Mouse (Mus musculus) heart, adult 2 months (tissue): ENCODE results near the gene Ptpn4. TPM values are rescaled to one million over a fixed set of nuclear protein-coding genes. Genes with fewer than 3 reads are reported as not detected.

Experiments used
- DNase-seq, 2 experiments: peaks; one replicate each; pipeline ENCODE4 v3.0.0; 2021
- H3K27ac ChIP-seq: fragments of 200-600 bp; 2 replicates; pipeline ENCODE4 v1.8.1; 2022
- H3K27me3 ChIP-seq: fragments of 200-500 bp; 2 replicates; pipeline ENCODE4 v1.6.1; 2012; ENCODE audit warnings: mild to moderate bottlenecking, low read length, inconsistent platforms, mixed read lengths; ENCODE audit not compliant: control insufficient read depth, insufficient read depth
- H3K36me3 ChIP-seq: fragments of 200-500 bp; 2 replicates; pipeline ENCODE4 v1.6.1; 2012; ENCODE audit warnings: low read length, inconsistent platforms; ENCODE audit not compliant: control insufficient read depth, insufficient read depth
- H3K4me1 ChIP-seq: fragments of 200-500 bp; 2 replicates; pipeline ENCODE4 v1.6.1; 2011; ENCODE audit warnings: low read length; ENCODE audit not compliant: control insufficient read depth, insufficient read depth
- H3K4me3 ChIP-seq: fragments of 200-600 bp; 2 replicates; pipeline ENCODE4 v1.8.1; 2022
- H3K79me2 ChIP-seq: fragments of 200-500 bp; replicated peaks from 2 replicates; pipeline ENCODE4 v1.6.1; 2012; ENCODE audit warnings: mild to moderate bottlenecking, inconsistent platforms, low read length, moderate library complexity, mixed read lengths; ENCODE audit not compliant: control insufficient read depth, insufficient read depth
- H3K9ac ChIP-seq: fragments of 200-500 bp; 2 replicates; pipeline ENCODE4 v1.6.1; 2012; ENCODE audit warnings: low read depth, mild to moderate bottlenecking, control low read depth, inconsistent platforms, low read length, mixed read lengths
- CTCF ChIP-seq: fragments of 200-600 bp; IDR thresholded peaks from 2 replicates; pipeline ENCODE4 v1.8.1; 2022; ENCODE audit warnings: antibody characterized with exemption, mild to moderate bottlenecking, moderate library complexity
- EP300 ChIP-seq: fragments of 200-500 bp; IDR thresholded peaks from 2 replicates; pipeline ENCODE4 v1.6.1; 2011; ENCODE audit warnings: low read depth, low read length, control low read depth; ENCODE audit not compliant: insufficient read depth
- POLR2A ChIP-seq: fragments of 200-500 bp; IDR thresholded peaks from 2 replicates; pipeline ENCODE4 v1.6.1; 2011; ENCODE audit warnings: mild to moderate bottlenecking, low read depth, low read length, control low read depth; ENCODE audit not compliant: insufficient read depth
- WGBS: fragments of 180-500 bp; shearing (Covaris S2); methylation state at CpG from one replicate; pipeline ENCODE4 v1.1.7; 2018; 5-methylcytosine and 5-hydroxymethylcytosine counted together
- intact Hi-C: fragments of 180-260 bp; cut with DNase I; formaldehyde crosslinking; loops from one replicate; pipeline ENCODE4 v1.15.1; 2025
- polyA plus RNA-seq: library from polyadenylated mRNA; depleted of rRNA; stranded (reverse); fragments of >200 nt; gene quantifications from 2 replicates; pipeline ENCODE4 v1.2.3, GENCODE M21; 2012
- total RNA-seq, 2 experiments: library from RNA; stranded (reverse); gene quantifications; 2 replicates each; pipeline ENCODE4 v1.2.3; 2021

Ptpn4 gene
- total and polyA plus RNA-seq, 3 experiments, result 4.8 to 33.0 (median 29.2) TPM

DNA sequence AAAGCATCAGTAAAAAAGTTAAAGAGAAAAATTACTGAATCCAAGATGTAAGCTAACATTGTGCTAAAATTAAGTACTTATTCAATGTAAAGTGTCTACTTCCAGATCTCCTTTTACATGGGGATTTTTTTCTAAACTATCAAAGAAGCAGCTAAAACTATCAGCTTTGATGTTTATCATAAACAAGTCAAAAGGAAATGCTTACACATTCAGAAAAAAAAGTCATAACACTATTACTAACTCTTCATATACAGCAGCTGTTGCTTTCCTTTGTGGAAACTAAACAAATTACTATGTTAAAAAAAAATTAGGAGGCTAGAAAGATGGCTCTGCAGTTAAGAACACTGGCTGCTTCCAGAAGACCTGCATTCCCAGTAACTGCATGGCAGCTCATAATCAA is 42.2 kb downstream of the Ptpn4 start:
- no peak for TF ChIP-seq POLR2A
- no peak for TF ChIP-seq EP300
- no peak for TF ChIP-seq CTCF
- no peaks in the 10 kb centered on the region for H3K79me2 ChIP-seq
- no peak for DNase-seq
- intact Hi-C loops, result no loop called here
- H3K27ac ChIP-seq, result no peak overlapping the region
- no peak overlapping the region for H3K9ac ChIP-seq
- H3K4me1 ChIP-seq, result no peaks in the 10 kb centered on the region
- no peaks in the 10 kb centered on the region for H3K27me3 ChIP-seq
- H3K4me3 ChIP-seq, result no peak overlapping the region
- peaks cover 5% of the 10 kb centered on the region; the same call in 1 of the 2 replicates for H3K36me3 ChIP-seq

DNA sequence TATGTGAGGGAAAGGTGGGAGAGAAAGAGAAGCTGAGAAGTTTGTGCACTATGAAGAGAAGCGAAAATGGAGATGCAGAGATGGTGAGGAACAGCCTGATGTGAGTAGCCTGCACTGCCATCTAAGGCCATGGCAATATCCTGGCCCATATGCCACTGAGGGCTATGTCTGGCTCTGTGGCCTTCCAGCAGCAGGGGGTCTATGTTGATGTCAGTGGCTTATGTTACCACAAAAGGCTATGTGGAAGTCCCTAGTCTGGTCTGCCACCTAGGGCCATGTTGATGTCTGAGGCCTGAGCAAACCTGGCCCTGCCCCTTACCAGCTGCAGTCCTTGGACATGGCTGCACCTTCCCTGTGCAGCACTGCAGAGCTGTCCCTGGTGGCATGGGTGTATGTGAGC is 43.1 kb downstream of the Ptpn4 start:
- intact Hi-C loops, result no loop called here
- H3K9ac ChIP-seq, result no peak overlapping the region
- no peaks in the 10 kb centered on the region for H3K27me3 ChIP-seq
- no peak for TF ChIP-seq EP300
- no peak for TF ChIP-seq CTCF
- TF ChIP-seq POLR2A, result no peak
- no peak overlapping the region for H3K4me3 ChIP-seq
- H3K4me1 ChIP-seq, result no peaks in the 10 kb centered on the region
- 96% methylated on average over 1 of the region's 1 CpGs for WGBS
- H3K36me3 ChIP-seq, result peaks cover 5% of the 10 kb centered on the region; the same call in 1 of the 2 replicates
- no peak for DNase-seq
- H3K27ac ChIP-seq, result no peak overlapping the region
- no peaks in the 10 kb centered on the region for H3K79me2 ChIP-seq

DNA sequence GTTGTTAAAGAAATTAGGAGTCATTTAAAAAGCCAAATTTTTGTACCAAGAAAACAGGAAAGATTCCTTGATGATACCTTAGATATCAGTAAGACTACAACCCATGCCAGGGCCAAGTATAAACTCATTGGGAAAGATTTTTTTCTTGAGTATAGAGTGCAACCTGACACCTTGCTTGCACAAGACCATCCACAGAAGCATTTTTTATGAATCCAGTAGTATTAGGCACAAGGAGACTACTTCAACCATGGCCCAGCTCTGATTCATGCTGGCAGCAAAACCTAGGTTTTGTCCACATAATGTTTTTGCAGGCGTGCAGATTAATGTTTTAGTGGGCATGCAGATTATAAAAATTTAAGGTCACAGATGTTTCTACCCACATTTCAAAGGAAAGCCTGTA is 46.8 kb downstream of the Ptpn4 start:
- TF ChIP-seq EP300 (no peak), CTCF (no peak), POLR2A (no peak)
- Histone ChIP-seq H3K36me3 (no peaks in the 10 kb centered on the region; the same call in 1 of the 2 replicates), H3K27ac (no peak overlapping the region), H3K9ac (no peak overlapping the region), H3K4me3 (no peak overlapping the region), H3K4me1 (no peaks in the 10 kb centered on the region), H3K27me3 (no peaks in the 10 kb centered on the region), H3K79me2 (no peaks in the 10 kb centered on the region)
- WGBS, result 87% methylated on average over 1 of the region's 1 CpGs
- intact Hi-C loops, result no loop called here
- DNase-seq, result no peak

DNA sequence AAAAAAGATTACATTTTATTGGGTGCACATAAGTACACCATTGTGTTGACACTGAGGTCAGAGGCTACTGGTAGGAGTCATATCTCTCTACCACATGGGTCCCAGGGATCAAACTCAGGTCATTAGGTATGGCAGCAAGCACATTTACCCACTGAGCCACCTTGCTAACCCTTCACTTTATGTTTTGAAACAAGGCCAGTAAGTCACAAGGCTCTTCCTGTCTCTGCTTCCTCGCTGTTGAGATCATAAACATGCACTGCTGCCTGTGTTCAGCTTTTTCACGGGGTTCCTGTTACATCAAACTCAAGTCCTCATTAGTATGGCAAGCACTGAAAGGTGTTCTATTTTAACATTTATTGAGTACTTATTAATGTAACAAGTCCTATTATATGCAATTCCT is 61.5 kb downstream of the Ptpn4 start:
- H3K27ac ChIP-seq, result no peak overlapping the region
- intact Hi-C loops, result no loop called here
- 33% methylated on average over 2 of the region's 2 CpGs for WGBS
- no peaks in the 10 kb centered on the region; the same call in 1 of the 2 replicates for H3K36me3 ChIP-seq
- no peak overlapping the region for H3K4me3 ChIP-seq
- no peak for DNase-seq
- no peaks in the 10 kb centered on the region for H3K4me1 ChIP-seq
- no peaks in the 10 kb centered on the region for H3K27me3 ChIP-seq
- TF ChIP-seq CTCF (no peak), EP300 (no peak), POLR2A (no peak)
- no peak overlapping the region for H3K9ac ChIP-seq
- no peaks in the 10 kb centered on the region for H3K79me2 ChIP-seq

DNA sequence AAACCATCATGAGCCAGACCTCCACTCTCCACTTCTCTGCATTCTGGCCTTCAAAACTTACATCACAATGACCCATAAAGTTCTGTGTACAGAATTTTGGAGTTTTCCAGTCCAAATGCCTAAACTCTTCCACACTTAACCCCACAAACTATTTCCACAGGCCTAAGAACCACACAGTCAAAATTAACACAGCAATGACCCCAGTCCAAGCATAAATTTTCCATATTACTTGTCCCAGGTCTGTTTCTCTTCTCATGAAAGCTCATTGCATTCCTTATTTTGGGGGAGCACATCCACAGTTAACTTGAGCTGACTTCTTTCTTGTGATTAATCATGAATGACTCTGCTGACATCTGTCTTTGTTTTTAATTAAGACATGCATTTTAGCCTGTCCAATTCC is 101.7 kb downstream of the Ptpn4 start:
- H3K9ac ChIP-seq, result no peak overlapping the region
- no peak overlapping the region for H3K27ac ChIP-seq
- H3K36me3 ChIP-seq, result no peaks in the 10 kb centered on the region
- intact Hi-C loops, result no loop called here
- no peaks in the 10 kb centered on the region for H3K4me1 ChIP-seq
- TF ChIP-seq EP300 (no peak), POLR2A (no peak), CTCF (no peak)
- H3K4me3 ChIP-seq, result no peak overlapping the region
- no peaks in the 10 kb centered on the region for H3K27me3 ChIP-seq
- no peaks in the 10 kb centered on the region for H3K79me2 ChIP-seq
- no peak for DNase-seq

DNA sequence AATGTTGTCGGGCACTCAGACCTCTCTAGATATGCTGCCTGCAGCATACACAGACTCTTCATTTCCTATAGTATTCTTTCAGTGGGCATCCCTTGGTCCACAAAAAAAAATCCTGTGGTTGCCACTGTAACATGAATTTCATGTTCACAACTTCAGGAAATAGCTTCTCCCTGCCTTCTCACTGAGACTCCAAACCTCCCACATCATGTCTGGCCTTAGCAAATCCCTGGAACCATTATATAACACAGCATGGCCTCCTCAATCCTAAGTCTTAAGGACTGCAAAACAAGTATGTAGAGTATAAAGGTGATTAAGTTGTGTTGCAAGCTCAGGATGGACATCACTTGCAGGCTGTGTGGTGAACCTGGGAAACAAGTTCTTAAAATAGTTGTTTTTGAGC is 102.6 kb downstream of the Ptpn4 start:
- Histone ChIP-seq H3K27ac (no peak overlapping the region), H3K36me3 (no peaks in the 10 kb centered on the region), H3K27me3 (no peaks in the 10 kb centered on the region), H3K9ac (no peak overlapping the region), H3K4me3 (no peak overlapping the region), H3K79me2 (no peaks in the 10 kb centered on the region), H3K4me1 (no peaks in the 10 kb centered on the region)
- no peak for DNase-seq
- intact Hi-C loops, result no loop called here
- WGBS, result 91% methylated on average over 1 of the region's 1 CpGs
- TF ChIP-seq EP300, result no peak
- TF ChIP-seq CTCF, result no peak
- TF ChIP-seq POLR2A, result no peak
